Mouse (Mus musculus) hindbrain, embryonic 10.5 days (tissue): ENCODE measurements around the gene Srd5a2. TPM values are rescaled to one million over a fixed set of nuclear protein-coding genes. Genes with fewer than 3 reads are reported as not detected.

Experiments
- DNase-seq: peaks from one replicate; pipeline ENCODE4 v3.0.0-alpha.2; 2017; ENCODE audit warnings: low spot score
- H3K27ac ChIP-seq: fragments of 300-500 bp; sonication (generic); 2 replicates; pipeline ENCODE4 v1.5.1; 2016; ENCODE audit warnings: mild to moderate bottlenecking, moderate library complexity
- H3K27me3 ChIP-seq: fragments of 300-500 bp; sonication (generic); 2 replicates; pipeline ENCODE4 v1.6.1; 2016; ENCODE audit warnings: mild to moderate bottlenecking; ENCODE audit not compliant: poor library complexity, insufficient read depth, severe bottlenecking
- H3K36me3 ChIP-seq: fragments of 300-500 bp; sonication (generic); 2 replicates; pipeline ENCODE4 v1.6.1; 2016; ENCODE audit warnings: mild to moderate bottlenecking, moderate library complexity
- H3K4me1 ChIP-seq: fragments of 300-500 bp; sonication (generic); replicated peaks from 2 replicates; pipeline ENCODE4 v1.6.1; 2016; ENCODE audit warnings: mild to moderate bottlenecking
- H3K4me3 ChIP-seq: fragments of 300-500 bp; sonication (generic); 2 replicates; pipeline ENCODE4 v1.5.1; 2016; ENCODE audit warnings: mild to moderate bottlenecking, moderate library complexity
- H3K9me3 ChIP-seq: fragments of 300-500 bp; sonication (generic); 2 replicates; pipeline ENCODE4 v1.6.1; 2016; ENCODE audit warnings: mild to moderate bottlenecking, moderate library complexity
- WGBS: fragments of 180-500 bp; shearing (Covaris S2); methylation state at CpG from one replicate; pipeline ENCODE4 v1.1.7; 2016; 5-methylcytosine and 5-hydroxymethylcytosine counted together
- polyA plus RNA-seq: library from polyadenylated mRNA; unstranded; fragments of >200 nt; fragmentation: Nextera tagmentation; extraction: Ambion mirVana; gene quantifications from 2 replicates; pipeline ENCODE4 v1.2.1, GENCODE M21; 2016

Gene Srd5a2
- polyA plus RNA-seq, 1 experiment from 2014 or later, result not detected

DNA sequence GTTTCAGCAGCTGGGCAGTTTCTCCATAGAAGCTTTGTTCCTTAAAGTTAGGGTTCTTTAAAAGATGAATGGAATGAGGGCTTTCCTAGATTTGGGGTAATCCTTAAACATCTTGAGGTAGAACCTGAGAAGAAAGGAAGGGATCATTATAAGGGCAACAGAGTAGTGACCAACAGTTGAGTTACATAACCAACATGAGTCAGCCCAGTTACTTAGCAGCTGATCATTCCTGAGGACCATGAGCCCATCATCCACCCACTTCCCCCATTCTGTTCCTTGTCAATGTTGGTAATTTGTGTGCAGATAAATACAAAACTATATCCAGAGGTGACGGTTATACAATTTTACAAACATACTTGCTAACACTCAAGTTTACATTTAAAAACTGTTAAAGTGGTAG, 30.1 kb downstream of the Srd5a2 start:
- no peak overlapping the region for H3K27ac ChIP-seq
- no peaks in the 10 kb centered on the region for H3K9me3 ChIP-seq
- DNase-seq, result no peak
- H3K36me3 ChIP-seq, result no peaks in the 10 kb centered on the region
- WGBS, result 91% methylated on average over 1 of the region's 1 CpGs
- no peaks in the 10 kb centered on the region for H3K27me3 ChIP-seq
- H3K4me3 ChIP-seq, result no peak overlapping the region
- no peaks in the 10 kb centered on the region for H3K4me1 ChIP-seq

DNA sequence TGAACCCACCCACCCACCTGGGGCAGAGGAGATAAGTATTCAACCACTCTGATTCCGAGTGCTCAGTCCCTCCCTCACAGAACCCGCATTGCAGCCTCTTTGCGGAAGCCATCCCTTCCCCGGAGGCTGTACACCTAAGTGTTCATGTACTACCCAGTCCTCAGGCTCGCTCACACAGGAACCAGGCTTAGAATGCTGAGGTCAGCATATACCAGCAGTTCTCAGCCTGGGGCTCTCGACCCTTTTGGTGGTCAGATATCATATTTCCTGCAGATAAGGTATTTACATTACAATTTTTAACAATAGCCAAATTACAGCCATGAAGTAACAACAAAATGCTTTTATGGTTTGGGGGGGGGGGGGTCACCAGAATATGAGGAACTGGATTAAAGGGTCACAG, 32.6 kb downstream of the Srd5a2 start:
- Histone ChIP-seq H3K9me3 (no peaks in the 10 kb centered on the region), H3K36me3 (no peaks in the 10 kb centered on the region), H3K27me3 (no peaks in the 10 kb centered on the region), H3K27ac (no peak overlapping the region), H3K4me1 (no peaks in the 10 kb centered on the region), H3K4me3 (no peak overlapping the region)
- DNase-seq, result no peak
- 83% methylated on average over 6 of the region's 6 CpGs for WGBS

DNA sequence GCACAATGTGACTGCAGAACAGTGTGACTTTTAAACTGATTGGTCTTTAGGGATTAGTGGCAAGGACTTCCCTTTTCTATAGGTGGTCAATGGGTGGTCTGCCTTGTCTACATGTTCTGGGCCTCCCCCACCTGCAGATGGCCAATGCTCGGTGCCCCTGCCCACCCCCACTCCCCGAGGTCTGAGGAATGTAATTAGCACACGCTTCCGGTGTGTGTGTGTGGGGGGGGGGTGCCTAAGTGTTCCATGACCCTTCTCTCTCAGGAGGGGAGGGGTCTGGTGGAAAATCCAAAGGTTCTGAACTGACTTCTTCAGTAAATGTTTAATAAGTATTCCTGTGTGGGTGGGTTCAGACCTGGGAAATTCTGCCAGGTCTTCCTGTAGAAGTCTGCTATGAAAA, 39.0 kb downstream of the Srd5a2 start:
- Histone ChIP-seq H3K9me3 (no peaks in the 10 kb centered on the region), H3K4me1 (no peaks in the 10 kb centered on the region), H3K27ac (no peak overlapping the region), H3K36me3 (no peaks in the 10 kb centered on the region), H3K27me3 (no peaks in the 10 kb centered on the region), H3K4me3 (no peak overlapping the region)
- 71% methylated on average over 4 of the region's 4 CpGs for WGBS
- DNase-seq, result no peak

DNA sequence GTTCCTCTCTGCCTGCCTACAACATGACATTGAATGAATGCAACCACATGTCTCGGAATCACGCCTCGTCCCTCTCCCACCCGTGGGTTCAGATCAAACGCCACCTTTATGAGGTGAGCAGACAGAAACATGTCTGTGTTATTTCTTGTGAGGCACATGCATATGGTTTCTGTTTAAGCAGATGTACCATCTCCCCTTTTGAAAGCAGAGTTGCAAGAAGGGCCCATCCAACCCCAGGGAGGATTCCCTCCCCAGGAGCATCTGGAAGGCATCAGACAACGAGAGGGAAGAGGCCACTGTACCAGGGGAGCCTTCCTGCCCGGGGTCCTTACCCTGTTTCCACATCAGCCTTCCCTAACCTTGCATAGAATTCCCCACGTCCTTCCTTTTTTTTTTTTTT, 40.7 kb downstream of the Srd5a2 start:
- Histone ChIP-seq H3K27ac (no peak overlapping the region), H3K4me1 (no peaks in the 10 kb centered on the region), H3K4me3 (no peak overlapping the region), H3K36me3 (no peaks in the 10 kb centered on the region), H3K9me3 (0 out of 2 replicates have a peak, but pooled peaks cover 2% of the 10 kb centered on the region), H3K27me3 (no peaks in the 10 kb centered on the region)
- DNase-seq, result no peak
- WGBS, result 74% methylated on average over 8 of the region's 8 CpGs

DNA sequence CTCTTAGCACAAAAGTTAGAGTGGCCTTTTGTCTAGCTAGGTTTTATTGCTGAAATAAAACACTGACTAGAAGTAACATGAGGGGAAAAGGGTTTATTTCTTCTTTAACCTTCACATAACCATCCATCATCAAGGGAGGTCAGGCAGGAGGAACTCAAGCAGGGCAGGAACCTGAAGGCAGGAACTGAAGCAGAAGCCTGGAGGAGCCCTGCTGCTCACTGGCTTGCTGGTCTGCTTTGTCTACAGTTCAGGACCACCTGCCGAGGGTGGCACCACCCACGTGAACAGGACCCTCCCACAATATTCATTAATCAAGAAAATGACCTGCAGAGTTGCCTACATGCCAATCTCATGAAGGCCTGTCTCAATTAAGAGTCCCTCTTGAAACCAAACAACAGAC, 45.3 kb downstream of the Srd5a2 start:
- Histone ChIP-seq H3K4me3 (no peak overlapping the region), H3K27me3 (no peaks in the 10 kb centered on the region), H3K27ac (no peak overlapping the region), H3K4me1 (no peaks in the 10 kb centered on the region), H3K9me3 (0 out of 2 replicates have a peak, but pooled peaks cover 2% of the 10 kb centered on the region), H3K36me3 (no peaks in the 10 kb centered on the region)
- DNase-seq, result no peak
- 66% methylated on average over 2 of the region's 2 CpGs for WGBS

DNA sequence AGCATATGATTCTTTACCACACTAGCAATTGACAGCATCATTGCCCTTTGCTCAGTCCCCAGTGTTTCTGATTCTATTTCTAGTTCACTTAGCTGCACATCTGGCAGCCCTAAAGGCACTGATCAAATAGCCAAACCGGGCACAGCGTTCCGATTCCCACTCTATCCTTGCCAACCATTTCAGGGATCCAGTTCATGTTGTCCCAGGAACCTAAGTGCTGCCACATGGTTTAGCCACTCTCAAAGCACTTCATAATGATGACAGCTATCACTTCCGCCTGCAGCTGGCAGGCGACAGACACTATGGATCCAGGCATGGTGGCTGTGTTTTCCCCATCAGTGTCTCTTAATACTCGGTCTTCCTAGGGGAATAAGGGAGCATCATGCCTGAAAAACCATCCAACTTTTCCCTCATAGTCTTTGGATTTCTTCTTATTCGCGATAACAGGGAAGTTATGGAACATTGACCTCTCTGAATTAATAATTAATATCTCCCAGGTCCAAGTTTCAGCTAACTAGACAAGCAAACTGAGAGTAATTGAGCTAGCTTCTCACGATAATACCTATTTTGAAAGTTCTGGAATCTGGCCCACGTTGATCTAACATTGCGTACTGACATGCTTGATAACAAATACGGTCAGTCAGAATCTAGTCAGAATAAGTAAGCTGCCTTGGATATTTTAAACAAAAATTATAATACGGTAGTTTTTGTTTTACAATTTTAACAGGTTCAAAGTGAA, 51.6 kb downstream of the Srd5a2 start:
- Histone ChIP-seq H3K27ac (no peak overlapping the region), H3K9me3 (no peaks in the 10 kb centered on the region), H3K36me3 (no peaks in the 10 kb centered on the region), H3K27me3 (no peaks in the 10 kb centered on the region), H3K4me1 (no peaks in the 10 kb centered on the region), H3K4me3 (no peak overlapping the region)
- 89% methylated on average over 13 of the region's 13 CpGs for WGBS
- DNase-seq, result no peak

DNA sequence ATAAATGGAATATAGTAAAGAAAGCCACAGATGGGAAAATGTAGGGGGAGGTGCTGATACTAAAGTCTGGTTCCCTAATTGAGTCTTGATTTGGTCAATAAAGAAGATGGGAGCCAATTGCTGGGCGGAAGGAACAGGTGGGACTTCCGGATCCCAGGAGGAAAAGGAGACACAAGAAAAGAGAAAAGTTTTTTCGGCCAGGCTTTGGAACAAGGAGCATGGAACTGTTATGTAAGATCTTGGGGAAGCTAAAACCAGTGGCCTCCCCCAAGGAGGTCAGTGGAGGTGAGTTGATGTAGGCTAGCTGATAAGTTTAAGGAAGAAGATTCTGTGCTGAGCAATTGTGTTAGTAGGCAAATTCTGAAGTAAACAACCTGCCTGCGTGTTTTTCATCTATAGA, 56.5 kb downstream of the Srd5a2 start:
- no peak overlapping the region for H3K4me3 ChIP-seq
- no peaks in the 10 kb centered on the region for H3K36me3 ChIP-seq
- H3K4me1 ChIP-seq, result no peaks in the 10 kb centered on the region
- DNase-seq, result no peak
- no peaks in the 10 kb centered on the region for H3K9me3 ChIP-seq
- H3K27ac ChIP-seq, result no peak overlapping the region
- no peaks in the 10 kb centered on the region for H3K27me3 ChIP-seq
- 85% methylated on average over 4 of the region's 4 CpGs for WGBS

DNA sequence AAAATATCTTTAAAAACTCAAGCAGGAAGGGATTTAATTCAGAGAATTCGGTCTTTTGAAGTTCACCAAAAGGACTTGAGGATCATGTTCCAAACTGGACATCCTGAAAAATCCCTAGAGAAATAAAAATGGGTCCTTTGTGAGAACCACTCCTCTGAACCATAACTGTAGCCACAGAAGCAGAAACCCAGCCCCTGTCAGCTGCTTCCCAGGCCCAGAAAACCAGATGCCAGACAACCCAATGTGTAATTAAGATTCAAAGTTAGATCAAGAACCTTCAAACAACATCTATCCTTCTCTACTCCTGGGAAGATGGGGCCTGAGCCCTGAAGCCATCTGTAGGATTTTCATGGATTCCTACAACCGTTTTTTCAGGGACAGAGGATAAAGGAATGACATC, 61.1 kb downstream of the Srd5a2 start:
- Histone ChIP-seq H3K27ac (no peak overlapping the region), H3K4me1 (peaks cover 8% of the 10 kb centered on the region), H3K36me3 (no peaks in the 10 kb centered on the region), H3K27me3 (no peaks in the 10 kb centered on the region), H3K9me3 (no peaks in the 10 kb centered on the region), H3K4me3 (no peak overlapping the region)
- WGBS, result 82% methylated on average over 2 of the region's 2 CpGs
- DNase-seq, result no peak

DNA sequence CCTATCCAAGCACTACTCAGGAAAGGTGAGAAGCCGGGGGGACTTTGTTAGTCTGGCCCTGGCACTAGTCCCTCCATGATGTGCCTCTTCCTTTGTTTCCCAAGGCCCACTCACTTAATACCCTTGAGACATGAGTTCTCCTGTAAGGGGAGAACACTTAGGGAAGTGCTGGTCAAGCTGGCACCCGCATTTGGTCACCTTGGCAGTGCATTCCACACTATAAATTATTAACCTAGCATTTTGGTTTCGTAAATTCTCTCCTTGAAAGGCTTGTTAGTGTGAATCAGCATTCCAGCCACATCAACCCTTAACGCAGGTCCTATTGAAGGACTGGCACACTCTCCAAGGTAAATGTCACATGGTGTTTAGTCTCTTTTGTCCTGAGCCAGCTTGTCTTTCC, 61.8 kb downstream of the Srd5a2 start:
- Histone ChIP-seq H3K4me1 (peaks cover 8% of the 10 kb centered on the region), H3K4me3 (no peak overlapping the region), H3K27ac (no peak overlapping the region), H3K27me3 (no peaks in the 10 kb centered on the region), H3K9me3 (no peaks in the 10 kb centered on the region), H3K36me3 (no peaks in the 10 kb centered on the region)
- DNase-seq, result no peak
- 85% methylated on average over 4 of the region's 4 CpGs for WGBS

DNA sequence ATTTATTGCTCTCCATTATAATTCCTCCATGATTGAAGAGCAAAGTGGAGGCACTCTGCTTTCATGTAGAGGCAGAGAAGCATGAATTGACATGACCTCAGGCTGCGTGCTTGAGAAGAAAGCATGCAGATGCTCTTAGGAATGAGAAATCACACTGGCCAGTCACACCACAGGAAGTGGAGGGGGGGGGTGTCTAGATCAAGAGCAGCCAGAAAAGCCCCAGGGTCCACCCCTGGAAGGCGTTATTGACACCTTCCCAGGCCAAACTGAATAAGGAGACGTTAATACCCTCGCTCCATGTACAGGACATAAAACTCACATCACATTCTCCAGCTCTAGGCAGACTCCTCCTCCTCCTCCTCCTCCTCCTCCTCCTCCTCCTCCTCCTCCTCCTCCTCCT, 63.2 kb downstream of the Srd5a2 start:
- H3K36me3 ChIP-seq, result no peaks in the 10 kb centered on the region
- no peaks in the 10 kb centered on the region for H3K9me3 ChIP-seq
- H3K4me3 ChIP-seq, result no peak overlapping the region
- peak; percentile 12 for DNase-seq
- no peaks in the 10 kb centered on the region for H3K27me3 ChIP-seq
- 33% methylated on average over 4 of the region's 4 CpGs for WGBS
- peaks cover 8% of the 10 kb centered on the region for H3K4me1 ChIP-seq
- H3K27ac ChIP-seq, result no peak overlapping the region

DNA sequence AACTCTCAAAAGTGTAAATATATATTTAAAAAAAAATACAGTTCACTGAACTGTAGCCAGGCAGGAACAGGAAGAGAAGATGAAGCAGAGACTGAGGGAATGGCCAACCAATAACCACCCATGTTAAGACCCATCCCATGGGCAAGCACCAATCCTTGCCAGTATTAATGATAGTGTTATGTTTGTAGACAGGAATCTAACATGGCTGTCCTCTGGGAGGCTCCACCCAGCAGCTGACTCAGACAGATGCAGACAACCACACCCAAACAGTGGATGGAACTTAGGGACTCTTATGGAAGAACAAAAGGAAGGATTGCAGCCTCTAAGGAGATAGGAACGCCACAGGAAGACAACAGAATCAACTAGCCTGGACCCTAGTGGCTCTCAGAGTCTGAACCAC, 64.8 kb downstream of the Srd5a2 start:
- Histone ChIP-seq H3K27ac (no peak overlapping the region), H3K27me3 (no peaks in the 10 kb centered on the region), H3K4me3 (no peak overlapping the region), H3K9me3 (no peaks in the 10 kb centered on the region), H3K4me1 (peaks cover 8% of the 10 kb centered on the region), H3K36me3 (no peaks in the 10 kb centered on the region)
- no peak for DNase-seq
- WGBS, result 87% methylated on average over 1 of the region's 1 CpGs

DNA sequence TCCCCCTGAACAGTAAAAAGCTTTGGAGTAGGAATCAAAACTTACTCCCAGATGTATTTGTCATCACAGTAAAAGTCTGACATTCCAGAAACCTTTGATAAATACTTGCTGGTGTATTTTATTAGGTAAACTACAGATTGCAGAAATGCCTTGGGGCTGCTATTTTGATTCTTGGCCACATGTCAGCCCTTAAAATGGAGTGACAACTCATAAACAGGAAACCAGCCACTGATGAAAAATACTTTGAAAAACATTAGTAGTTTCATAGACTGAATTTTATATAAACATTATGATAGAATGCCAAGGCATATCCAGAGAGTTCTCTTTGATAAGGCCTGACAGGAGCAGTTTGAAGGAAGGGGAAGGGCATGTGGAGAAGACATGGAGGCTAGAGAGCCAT, 71.7 kb downstream of the Srd5a2 start:
- Histone ChIP-seq H3K36me3 (no peaks in the 10 kb centered on the region), H3K4me1 (no peaks in the 10 kb centered on the region), H3K4me3 (no peak overlapping the region), H3K27me3 (no peaks in the 10 kb centered on the region), H3K9me3 (no peaks in the 10 kb centered on the region), H3K27ac (no peak overlapping the region)
- DNase-seq, result no peak

DNA sequence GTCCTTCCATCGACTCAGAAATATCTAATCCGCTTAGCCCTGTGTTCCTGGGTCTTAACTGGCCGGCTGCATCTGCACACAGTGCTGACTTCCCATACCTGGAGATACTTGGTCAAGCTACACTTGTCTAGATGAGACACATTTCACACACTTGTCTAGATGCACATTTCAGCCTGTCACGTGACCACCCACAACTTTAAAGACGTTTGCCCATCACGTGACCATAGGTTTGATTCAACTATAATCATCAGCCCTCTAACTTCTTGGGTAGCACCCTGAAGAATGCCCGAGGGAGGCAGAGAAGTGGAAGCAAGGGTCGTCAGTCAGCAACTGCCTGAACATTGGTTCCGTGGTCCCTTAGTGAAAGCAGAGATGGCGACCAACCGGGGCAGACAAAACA, 75.1 kb downstream of the Srd5a2 start:
- no peak for DNase-seq
- WGBS, result 90% methylated on average over 11 of the region's 11 CpGs
- Histone ChIP-seq H3K27me3 (no peaks in the 10 kb centered on the region), H3K4me1 (no peaks in the 10 kb centered on the region), H3K27ac (no peak overlapping the region), H3K36me3 (no peaks in the 10 kb centered on the region), H3K4me3 (no peak overlapping the region), H3K9me3 (no peaks in the 10 kb centered on the region)

DNA sequence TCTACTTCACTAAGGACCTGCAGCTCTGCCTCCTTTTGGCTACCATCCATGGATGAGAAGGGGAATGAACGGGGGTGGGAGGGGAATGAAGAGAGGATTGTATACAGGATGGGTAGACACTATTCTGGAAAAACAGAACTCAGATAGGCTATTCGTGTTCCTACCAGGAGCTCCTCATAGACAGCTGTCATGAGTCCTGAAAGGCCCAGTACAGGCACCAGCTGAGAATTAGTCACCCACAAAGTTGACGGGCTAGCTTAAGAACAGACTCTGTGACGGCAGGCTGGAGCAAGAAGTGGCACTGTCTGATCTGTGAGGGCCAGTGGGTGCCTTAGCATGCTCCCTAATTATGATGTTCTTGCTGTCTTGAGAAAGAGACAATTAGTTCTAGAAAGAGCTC, 76.4 kb downstream of the Srd5a2 start:
- 86% methylated on average over 4 of the region's 4 CpGs for WGBS

More for the DNA sequence above, 76.4 kb downstream of the Srd5a2 start:
- Histone ChIP-seq H3K36me3 (no peaks in the 10 kb centered on the region), H3K9me3 (no peaks in the 10 kb centered on the region), H3K27ac (no peak overlapping the region), H3K27me3 (no peaks in the 10 kb centered on the region), H3K4me3 (no peak overlapping the region), H3K4me1 (no peaks in the 10 kb centered on the region)
- no peak for DNase-seq
